Comparison of ENCODE assay signal across 15 mouse cellular contexts in genomic region chr10:95233044-95233443, GRCm38 (mm10).
DNase-seq lines count a peak whose midpoint lies in the region; ATAC-seq and TF ChIP-seq lines count a peak whose summit lies in the region.
"Had no signal": no experiment of that assay in that cellular context is flagged by ENCODE, and none has a peak within 500 bp of the region (broad histone marks: within the 10 kb centered on the region; RNA-seq: fewer than 3 reads in every experiment).

No protein-coding gene starts in this region.

- H3K36me3 ChIP-seq in heart, embryonic 12.5 days, result no peaks in the 10 kb centered on the region
- H3K36me3 ChIP-seq in heart, embryonic 10.5 days, result no peaks in the 10 kb centered on the region
- H3K36me3 ChIP-seq in small intestine, adult 2 months (ENCODE audit: control insufficient read depth, insufficient read depth, low read length), result no peaks in the 10 kb centered on the region
- H3K36me3 ChIP-seq in midbrain, embryonic 15.5 days (replicated peaks), result no peaks in the 10 kb centered on the region

- 0 out of 2 replicates have a peak overlapping the region, but pooled peaks have one; percentile 20 for H3K4me2 ChIP-seq in heart, embryonic 12.5 days
- no peak overlapping the region for H3K4me2 ChIP-seq in midbrain, embryonic 15.5 days

- no peak for DNase-seq in heart, embryonic 10.5 days (ENCODE audit: low spot score)
- DNase-seq in left cerebral cortex, postnatal 36 days (ENCODE audit: low spot score in 2 of 2), result peak; percentile 17 to 33
- DNase-seq in left cerebral cortex, postnatal 4 days, result no peak
- peak; percentile 17 to 22 for DNase-seq in right cerebral cortex, postnatal 36 days (ENCODE audit: low spot score in 2 of 2)
- DNase-seq in right cerebral cortex, postnatal 25 days, result no peak
- DNase-seq: adrenal gland, postnatal 36 days; cerebellum, adult 11-12 months; spleen, adult 18-20 months; thymus, postnatal 36 days had no signal

- no peak overlapping the region for H3K9ac ChIP-seq in heart, embryonic 12.5 days
- H3K9ac ChIP-seq in midbrain, embryonic 15.5 days, result no peak overlapping the region

- TF ChIP-seq CTCF in small intestine, adult 2 months (IDR thresholded peaks at IDR 0.05; ENCODE audit: extremely low read depth, insufficient read length, insufficient replicate concordance, low read depth, low read length), result no peak

- peak overlapping the region; percentile 56 for H3K27ac ChIP-seq in heart, embryonic 12.5 days (ENCODE audit: poor library complexity, severe bottlenecking)
- no peak overlapping the region; the same call in 1 of the 2 replicates for H3K27ac ChIP-seq in heart, embryonic 10.5 days
- peak overlapping the region; percentile 5; the same call in 1 of the 2 replicates for H3K27ac ChIP-seq in small intestine, adult 2 months (ENCODE audit: insufficient read depth, low read depth, low read length)
- no peak overlapping the region for H3K27ac ChIP-seq in midbrain, embryonic 15.5 days
- H3K27ac ChIP-seq: stomach, postnatal 0 days had no signal

- H3K27me3 ChIP-seq in heart, embryonic 12.5 days (replicated peaks), result no peaks in the 10 kb centered on the region
- H3K27me3 ChIP-seq in heart, embryonic 10.5 days (ENCODE audit: insufficient read depth, poor library complexity, severe bottlenecking), result no peaks in the 10 kb centered on the region
- H3K27me3 ChIP-seq in small intestine, adult 2 months (ENCODE audit: control insufficient read depth, insufficient read depth, low read length), result no peaks in the 10 kb centered on the region
- H3K27me3 ChIP-seq in midbrain, embryonic 15.5 days (replicated peaks), result no peaks in the 10 kb centered on the region

- 48% methylated on average over 10 of the region's 10 CpGs for WGBS in heart, embryonic 12.5 days
- 60% methylated on average over 10 of the region's 10 CpGs for WGBS in heart, embryonic 10.5 days
- WGBS in small intestine, adult 2 months, result 76% methylated on average over 10 of the region's 10 CpGs
- WGBS in midbrain, embryonic 15.5 days, result 85% methylated on average over 10 of the region's 10 CpGs

- ATAC-seq in heart, embryonic 12.5 days (ENCODE audit: insufficient number of reproducible peaks, low FRiP score), result no peak
- no peak for ATAC-seq in midbrain, embryonic 15.5 days (replicated peaks)
- ATAC-seq: hindbrain, embryonic 16.5 days; midbrain, embryonic 16.5 days had no signal

- H3K9me3 ChIP-seq in heart, embryonic 12.5 days (replicated peaks), result no peaks in the 10 kb centered on the region
- no peaks in the 10 kb centered on the region for H3K9me3 ChIP-seq in heart, embryonic 10.5 days
- H3K9me3 ChIP-seq in midbrain, embryonic 15.5 days, result no peaks in the 10 kb centered on the region

- no peak overlapping the region for H3K4me3 ChIP-seq in heart, embryonic 12.5 days
- H3K4me3 ChIP-seq in heart, embryonic 10.5 days, result no peak overlapping the region
- H3K4me3 ChIP-seq in small intestine, adult 2 months (ENCODE audit: low read depth, low read length), result no peak overlapping the region
- no peak overlapping the region for H3K4me3 ChIP-seq in midbrain, embryonic 15.5 days

- intact Hi-C loops in left cerebral cortex, postnatal 36 days (cut with DNase I), result loop anchor here (10.0 kb wide), 1 partner anchor 248 kb away; no protein-coding TSS in a partner anchor
- intact Hi-C loops in left cerebral cortex, postnatal 4 days (cut with DNase I), result loop anchor here (5.0 to 10.0 kb wide), 3 partner anchors 128 to 242 kb away; no protein-coding TSS in a partner anchor

- peaks cover 46% of the 10 kb centered on the region for H3K4me1 ChIP-seq in heart, embryonic 12.5 days (replicated peaks)
- H3K4me1 ChIP-seq in heart, embryonic 10.5 days, result peaks cover 37% of the 10 kb centered on the region
- peaks cover 5% of the 10 kb centered on the region; the same call in 1 of the 2 replicates for H3K4me1 ChIP-seq in small intestine, adult 2 months (ENCODE audit: control insufficient read depth, insufficient read depth, insufficient read length, low read length)
- peaks cover 11% of the 10 kb centered on the region; the same call in 1 of the 2 replicates for H3K4me1 ChIP-seq in midbrain, embryonic 15.5 days

- TF ChIP-seq POLR2A in small intestine, adult 2 months (IDR thresholded peaks at IDR 0.05; ENCODE audit: low read depth, low read length), result no peak

Comparison
In these comparisons a context has a peak if more than half of its experiments do, and no peak if none do; other contexts are left out.
1. H3K27ac ChIP-seq: peak in heart, embryonic 12.5 days (single experiment) and small intestine, adult 2 months (single experiment); none in heart, embryonic 10.5 days (single experiment) and midbrain, embryonic 15.5 days (single experiment).
2. DNase-seq: peak in left cerebral cortex, postnatal 36 days (2 of 2) and right cerebral cortex, postnatal 36 days (2 of 2); none in heart, embryonic 10.5 days (single experiment), left cerebral cortex, postnatal 4 days (single experiment) and right cerebral cortex, postnatal 25 days (single experiment).